Mouse (Mus musculus) cerebellum, postnatal 36 days (tissue): ENCODE results near the gene Dpy19l1.

ENCODE experiments used
- DNase-seq, 2 experiments: peaks; one replicate each; pipeline ENCODE4 v3.0.0; 2021 to 2022; ENCODE audit warnings: mixed read lengths in 2 of 2

Dpy19l1 gene

DNA sequence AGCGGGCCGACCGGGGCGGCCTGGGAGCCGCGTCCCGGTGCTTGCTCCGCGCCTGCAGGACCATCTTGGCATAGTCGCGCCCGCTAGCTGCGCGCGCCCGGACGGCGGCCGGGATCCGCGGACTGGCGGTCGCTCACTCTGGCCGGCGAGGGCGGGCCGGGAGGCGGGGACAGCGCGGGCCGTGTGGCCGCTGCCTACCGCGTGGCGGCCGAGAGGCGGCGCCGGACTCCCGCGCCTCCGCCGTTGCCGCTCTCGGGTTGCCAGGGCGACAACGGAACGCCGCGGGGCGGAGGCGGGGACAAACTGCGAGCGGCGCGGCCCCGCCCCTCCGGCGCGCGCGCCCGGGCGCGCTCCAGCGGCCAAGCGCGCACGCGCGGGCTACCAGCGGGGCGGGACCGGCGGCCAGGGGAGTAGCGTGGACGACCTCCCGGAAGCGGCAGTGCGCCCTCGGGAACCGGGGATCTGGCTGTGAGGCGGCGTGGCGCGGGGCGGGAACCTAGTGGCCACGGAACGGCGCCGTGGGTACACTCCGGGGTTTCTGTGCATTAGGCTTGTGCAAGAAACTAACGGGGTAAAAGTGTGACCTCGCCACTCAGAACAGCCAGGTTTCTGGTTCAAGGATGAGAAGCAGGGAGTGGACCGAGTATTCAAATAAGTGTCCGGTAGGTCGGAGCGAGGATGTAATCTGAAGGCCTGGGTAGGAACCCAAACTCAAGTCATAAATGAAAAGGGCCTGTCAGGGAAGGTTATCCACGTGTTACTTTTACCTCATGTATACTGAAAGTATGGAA, at the start of gene Dpy19l1:
Gene Dpy19l1, minus strand, starts transcription at position 74 of the 791 bp plus-strand sequence.
- DNase-seq, result peak; percentile 88 to 94

DNA sequence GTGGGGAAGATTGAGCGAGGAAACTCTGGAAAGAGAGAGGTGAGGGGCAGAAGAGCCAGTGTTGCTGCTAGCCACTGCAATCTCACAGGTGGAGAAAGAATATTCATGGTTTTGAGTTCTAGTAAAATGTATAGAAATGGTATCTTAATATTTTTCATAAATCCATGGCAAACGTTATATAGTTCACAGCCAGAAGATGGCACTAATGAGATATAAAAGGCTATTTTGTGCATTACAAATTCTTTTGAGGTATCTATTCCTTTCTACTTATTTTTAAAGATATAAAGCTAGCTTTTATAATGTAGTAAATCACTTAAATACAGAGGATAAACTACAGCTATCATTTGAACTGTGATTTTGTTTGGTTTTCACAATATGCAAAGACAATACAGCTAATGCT, 35.2 kb upstream of the Dpy19l1 start:
- no peak for DNase-seq

DNA sequence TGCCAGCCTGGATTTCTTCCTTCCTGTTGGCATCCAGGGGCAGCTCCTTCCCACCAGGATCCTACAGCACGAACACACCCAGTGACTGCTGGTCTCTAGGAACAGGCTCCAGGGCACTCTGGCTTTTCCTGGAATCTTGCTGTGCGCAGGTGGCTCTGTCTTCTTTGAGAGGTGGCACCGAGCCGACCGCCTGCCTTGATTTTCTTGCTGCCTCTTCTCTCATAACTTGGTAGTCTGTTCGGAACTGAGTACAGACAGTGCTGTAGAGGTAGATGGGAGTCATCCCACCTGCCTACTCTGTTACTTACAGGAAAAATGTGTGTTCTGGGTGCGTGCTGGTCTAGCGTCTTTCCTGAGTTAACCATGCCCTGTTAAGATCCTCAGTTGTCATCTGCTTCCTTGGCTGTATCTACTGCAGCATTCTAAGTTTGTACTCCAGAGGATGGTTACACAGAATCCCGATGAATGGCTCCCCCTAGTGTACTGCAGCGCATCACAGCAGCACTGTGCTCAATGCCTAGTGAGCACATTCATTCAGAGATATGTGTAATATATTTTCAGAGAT, 13.7 kb upstream of the Dpy19l1 start:
- DNase-seq, result peak; percentile 75 to 82

DNA sequence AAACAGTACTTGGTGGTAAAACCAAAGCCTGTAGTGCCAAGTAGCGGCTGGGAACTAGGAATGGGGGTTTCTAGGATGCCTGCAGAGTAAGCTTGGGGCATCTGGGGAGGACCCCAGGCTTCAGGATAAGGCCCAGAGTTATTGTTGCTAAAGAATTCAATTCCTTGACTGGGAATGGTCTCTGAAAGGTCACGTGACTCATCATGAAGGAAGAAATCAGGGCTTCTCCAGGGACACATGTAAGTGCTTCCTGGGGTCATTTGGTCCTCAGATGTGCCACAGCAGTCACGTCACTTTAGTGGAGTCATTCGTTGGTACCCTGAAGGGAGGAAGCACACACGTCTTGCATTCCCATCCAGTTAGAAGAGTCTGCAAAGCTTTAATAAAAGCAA, 11.1 kb upstream of the Dpy19l1 start:
- no peak for DNase-seq

DNA sequence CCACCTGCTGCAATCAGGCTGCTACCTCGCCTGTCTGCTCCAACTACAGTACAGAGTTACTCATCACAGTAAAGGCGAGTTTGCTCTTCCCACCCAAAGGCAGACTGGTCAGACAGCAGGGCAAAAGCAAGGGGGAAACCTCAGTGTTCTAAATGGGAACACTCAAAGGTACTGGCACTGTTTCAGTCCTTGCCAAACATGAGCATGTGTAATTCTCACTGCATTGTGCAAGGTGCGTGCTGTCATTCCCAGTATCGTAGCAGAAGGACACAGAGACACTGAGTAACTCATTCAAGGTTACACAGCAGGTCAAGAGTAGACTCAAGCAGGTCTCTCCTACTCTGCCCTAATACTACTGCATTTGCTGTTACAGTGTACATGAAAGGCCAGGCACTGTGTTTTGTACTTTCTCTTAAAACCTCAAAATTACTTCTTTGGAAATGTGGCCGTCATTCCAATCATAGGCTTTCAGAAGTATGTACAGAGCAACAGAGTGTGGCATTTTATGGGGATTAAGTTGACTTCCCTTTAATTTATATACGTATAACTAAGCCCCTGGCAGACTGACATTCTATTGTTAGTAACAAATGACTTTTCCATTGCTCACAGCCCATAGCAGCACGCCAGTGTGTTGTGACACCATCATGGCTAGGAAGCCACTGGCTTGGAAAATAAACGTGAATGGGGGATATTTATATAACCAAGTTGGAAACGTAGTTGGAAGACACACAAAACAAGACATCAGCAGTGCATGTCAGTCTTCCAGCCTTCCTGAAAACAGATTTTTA, 10.5 kb upstream of the Dpy19l1 start:
- no peak for DNase-seq

DNA sequence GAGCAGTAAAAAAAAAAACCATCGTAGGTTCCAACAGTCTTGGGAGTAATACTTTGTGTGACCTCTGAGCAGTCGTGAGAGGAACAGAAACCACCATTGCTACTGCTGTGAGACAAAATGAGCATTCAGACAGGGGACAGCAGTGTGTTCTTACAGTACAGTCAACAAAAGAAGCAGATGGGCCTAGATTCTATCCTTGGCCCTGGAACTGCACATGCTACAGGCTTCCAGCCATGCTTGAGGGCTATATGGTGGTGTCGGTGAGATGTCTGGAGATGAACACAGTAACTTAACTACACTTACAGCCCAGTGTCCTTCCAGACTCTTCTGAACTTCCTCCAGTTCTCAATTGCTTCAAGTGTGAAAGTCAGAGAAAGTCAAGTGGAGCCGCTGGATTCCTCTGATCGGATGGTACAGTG, 9.2 kb upstream of the Dpy19l1 start:
- no peak for DNase-seq

DNA sequence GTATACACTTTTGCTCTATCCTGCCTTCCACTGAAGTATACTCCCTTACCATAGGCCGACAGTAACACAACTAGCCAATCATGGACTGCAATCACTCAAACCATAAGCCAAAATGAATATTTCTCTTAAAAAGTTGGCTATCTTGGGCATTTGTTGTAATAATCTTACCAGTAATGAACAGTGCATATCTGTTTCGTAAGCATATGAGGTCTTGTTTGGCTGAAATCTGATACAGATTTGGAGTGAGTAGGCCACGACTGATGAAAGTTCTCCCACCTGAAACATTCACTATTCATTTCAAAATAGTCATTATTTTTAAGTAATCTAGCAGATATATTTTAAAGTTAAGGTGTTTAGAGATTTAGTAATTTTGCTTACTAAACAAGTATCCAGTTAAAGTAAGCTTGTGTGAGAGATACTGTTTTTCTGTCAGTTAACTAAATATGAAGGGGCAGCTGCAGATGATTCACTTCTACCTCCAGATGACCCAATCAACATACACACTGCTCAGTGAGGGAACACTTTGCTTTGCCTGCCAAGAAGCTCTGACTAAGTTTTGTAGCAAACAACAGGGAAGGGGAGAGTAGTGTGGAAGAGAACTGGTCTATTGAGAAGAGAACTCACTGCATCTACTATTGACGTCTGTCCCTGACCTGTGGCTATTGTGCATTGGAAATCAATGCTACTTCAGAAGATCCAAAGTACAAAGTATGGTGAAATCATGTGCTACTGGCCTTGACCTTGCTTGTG, 8.6 kb upstream of the Dpy19l1 start:
- DNase-seq, result no peak

DNA sequence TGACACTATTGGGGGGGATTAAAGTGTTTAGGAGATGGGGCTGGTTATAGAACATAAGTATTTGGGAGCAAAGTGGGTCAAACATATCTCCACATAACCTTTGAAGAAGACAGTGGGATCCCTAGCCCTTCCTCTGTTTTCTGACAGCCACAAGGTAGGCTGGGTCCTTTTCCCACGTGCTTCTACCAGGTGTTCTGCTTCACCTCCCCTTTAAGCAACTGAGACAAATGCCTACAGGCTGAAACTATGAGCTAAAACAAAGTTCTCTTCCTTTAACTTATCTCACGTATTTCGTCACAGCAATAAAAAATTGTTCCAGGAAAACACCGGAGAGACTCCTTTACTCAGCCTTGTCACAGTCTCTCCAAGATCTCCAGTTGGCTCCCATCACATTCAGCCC, 5.9 kb upstream of the Dpy19l1 start:
- no peak for DNase-seq

DNA sequence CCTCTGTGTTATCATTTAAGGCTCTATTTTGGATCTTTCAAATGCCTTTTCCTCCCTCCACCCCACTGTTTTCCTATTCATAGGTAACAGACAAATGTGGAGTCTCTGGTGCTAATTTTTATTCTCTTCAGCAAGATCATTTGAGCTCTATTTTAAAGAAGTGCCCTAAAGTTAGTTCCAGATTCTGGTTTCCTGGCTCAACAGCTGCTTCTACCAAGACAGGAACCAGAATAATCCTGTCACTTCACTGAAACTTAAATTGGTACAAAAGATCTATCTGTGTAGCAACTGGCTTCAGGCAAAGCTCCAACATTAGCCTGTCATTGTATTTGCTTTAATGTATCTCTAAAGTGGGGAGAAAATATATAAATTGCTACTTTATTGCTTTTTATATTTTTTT, 3.6 kb upstream of the Dpy19l1 start:
- no peak for DNase-seq

DNA sequence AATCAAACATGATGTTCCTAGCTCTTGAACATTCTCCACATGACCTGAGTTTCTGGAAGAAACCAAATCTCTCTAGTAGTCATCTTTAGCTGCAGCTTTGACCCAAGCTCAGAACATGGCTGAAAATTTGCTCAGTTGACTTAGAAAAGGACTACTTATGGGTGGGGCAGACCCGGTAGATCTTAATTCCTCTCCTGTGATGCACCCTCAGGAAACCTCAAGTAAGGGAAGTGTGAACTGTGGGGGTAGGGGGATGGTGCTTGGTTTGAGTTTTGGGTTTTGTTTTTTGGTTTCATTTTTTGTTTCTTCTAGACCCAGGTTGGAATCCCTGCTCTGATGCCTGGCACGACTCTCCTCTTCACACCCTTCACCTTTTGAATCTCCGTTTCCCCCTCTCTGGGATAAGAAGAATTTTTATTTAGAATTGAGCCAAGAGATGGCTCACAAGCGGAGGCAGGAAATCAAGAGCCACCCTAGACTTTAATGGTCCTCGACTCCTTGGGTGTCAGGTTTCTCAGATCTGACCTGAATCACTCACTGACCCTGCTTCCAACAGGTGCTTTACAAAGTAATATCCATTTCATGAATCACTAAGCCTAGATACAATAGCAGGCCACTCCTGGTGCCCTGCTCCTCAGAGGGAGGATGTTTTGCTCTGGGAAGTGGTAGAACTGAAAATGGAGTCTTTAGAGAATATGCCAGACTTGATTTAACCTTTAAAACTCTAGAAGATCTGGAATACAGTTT, 2.2 kb upstream of the Dpy19l1 start:
- no peak for DNase-seq

DNA sequence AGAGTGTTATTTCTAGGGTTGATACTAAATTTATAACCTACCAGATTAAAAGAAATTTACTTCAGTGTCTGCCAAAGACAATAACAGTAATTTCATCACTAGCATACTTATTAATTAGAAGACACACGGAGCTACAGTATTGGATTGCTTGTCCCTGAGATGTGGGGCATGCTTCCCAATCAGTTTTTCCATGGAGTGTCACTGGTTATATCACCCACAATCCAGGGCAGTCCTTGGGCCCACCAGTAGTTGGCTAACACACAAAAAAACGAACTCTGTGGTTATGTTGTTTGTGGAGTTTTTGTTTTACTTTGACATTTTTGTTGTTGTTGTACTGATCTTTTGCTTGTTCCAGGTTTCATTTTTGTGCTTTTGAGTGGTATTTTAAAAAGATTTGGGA, 1.4 kb upstream of the Dpy19l1 start:
- no peak for DNase-seq

DNA sequence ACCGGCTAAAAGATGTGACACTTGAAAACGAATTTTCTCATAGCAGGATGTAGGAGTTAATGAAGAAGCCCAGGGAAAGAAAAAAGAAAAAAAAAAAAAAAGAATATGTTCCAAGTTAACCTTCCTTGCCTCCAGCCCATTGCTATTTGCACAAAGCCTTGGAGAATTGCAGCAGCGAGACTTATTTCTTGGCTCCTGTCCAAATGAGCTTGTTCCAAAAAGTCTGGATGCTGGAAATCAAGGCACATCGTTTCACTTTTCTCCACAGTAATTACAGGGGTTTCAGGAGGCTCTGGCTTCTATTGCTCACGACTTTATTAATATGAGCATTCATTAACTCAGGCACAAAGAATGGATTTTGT, 899 bp upstream of the Dpy19l1 start:
- no peak for DNase-seq

DNA sequence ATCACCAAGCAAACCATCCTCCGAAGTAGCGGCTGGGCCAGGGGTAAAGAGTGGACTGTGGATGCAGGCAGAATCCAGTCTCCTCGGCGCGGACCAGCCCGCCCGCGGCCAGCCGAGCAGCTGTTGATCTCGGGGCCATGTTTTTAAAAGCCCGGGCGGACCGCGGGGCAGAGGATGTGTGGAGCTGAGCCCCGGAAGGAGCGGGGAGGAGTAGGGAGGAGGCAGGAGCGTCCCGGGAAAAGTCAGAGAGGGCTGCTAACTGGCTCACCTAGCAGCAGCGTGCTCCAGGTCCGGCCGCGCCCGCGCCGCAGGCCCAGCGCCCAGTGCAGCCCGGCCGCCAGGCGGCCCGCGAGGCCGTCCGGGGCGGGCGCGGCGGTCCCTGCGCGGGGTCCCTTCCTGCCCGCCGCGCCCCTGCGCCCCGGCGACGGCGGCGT, 352 bp downstream of the Dpy19l1 start:
- peak; percentile 40 to 47 for DNase-seq

DNA sequence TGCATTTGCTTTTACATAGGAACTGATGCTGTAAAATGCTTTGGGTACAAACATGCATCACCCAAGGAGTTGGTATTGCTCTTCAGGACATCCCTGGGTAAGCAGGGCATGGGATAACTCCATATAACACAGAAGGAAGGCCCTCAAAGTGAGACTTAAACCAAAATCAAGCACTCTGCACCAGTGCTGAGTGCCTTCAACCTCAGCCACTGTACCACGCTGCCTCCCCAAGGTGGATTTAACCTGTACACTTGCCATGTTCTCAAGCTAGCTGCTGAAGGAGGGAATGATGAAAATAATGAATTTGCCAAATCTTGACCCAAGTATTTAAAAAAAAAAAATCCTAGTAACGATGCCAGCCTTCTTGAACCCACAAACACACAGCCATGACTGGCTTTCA, 1.3 kb downstream of the Dpy19l1 start:
- DNase-seq, result peak in 1 of 2 experiments; percentile 15

DNA sequence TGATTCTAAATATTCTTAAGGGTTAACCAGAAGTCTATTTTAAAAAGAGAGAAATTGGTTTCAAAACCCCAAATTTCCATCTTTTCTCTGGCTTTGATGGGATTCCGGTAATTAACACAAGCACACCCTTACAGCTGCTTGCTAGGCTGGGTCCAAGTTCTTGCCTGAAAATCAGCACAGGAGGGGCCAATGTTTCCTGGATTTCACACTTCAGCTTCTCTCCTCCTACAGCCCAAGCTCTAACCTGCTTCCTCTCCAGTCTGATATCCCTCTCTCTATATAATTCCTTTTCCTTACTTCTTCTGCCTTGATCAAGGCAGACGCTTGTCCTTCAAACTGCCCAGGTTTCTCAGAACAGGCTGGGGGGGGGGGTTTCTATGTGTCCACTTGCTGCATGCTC, 6.7 kb downstream of the Dpy19l1 start:
- DNase-seq, result no peak

DNA sequence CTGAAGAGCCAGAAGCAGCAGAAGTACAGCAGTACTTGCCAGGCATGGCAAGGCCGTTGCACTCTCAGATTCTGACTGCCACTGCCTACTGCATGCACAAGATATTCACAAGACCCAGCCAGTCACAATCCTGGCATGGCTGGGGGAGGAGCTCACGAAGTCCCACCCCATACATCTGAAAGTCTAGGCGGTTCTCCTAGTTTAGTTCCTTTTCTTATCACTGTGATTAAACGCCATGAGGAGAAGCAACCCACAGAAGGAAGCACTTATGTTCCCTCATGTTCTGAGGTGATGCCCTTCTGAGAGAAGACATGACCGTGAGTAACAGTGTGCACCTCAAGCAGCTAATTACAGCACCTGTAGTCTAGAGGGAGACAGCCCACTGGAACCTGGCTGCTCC, 12.4 kb downstream of the Dpy19l1 start:
- DNase-seq, result no peak

DNA sequence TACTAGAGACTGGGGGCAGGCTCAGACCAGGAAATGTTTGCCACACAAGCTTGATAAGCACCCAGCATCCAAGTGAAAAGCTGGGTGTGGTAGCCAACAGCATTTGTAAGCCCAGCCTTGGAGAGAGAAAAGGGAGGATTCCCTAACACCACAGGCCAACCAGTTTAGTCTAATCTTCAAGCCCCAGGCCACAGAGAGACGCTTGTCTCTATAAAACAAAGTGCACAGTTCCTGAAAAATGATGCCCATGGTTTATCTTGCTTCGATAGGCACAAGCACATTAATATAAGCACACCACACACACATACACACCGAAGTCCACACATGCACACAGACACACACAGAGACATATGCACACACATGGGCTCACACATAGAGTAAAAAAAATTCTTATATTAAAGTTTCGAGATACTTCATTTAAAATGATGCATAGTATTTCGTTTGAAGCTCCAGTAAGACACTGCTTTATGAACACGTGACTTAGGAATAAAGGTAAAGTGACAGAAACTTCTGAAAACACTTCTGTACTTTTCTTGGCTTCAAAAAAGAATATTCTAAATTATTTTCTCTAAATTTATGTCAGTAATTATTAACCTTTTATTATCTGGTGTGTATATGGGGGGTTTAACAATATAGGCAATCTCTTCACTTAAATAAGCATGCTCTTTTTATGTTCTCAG, 14.4 kb downstream of the Dpy19l1 start:
- no peak for DNase-seq

DNA sequence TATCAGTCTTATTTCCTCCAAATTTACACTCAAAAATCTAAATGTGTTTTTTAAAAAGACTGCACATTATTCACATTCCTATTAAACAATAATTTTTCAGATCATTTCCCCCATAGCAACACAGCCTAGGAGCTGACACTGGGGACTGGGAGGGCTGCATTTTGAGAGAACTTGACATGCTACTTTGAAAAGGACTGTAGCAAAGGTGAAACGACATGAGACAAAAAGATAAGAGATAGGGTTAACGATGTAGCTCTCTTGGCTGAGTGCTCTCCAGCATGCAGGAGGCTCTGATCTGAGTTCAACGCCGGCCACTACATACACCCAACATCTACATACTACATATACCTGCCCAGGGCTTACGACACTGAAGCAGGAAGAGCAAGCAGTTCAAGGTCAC, 20.6 kb downstream of the Dpy19l1 start:
- DNase-seq, result no peak

DNA sequence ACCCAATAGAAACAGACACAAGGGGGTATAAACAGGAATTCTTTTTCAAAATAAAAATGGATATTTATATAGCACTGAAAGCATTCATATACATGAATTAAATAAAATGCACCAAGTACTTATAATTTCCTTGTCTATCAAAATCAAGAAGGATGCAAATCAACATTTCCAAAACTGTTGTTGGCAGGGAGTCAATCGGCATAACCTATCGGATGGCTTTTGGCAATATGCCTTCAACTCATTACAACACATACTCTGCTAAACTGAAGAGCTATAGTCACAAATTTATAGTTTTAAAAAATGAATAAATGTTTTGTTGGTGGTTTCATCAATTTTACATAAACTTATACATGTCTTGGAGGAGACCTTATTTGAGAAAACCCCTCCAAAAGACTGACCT, 25.7 kb downstream of the Dpy19l1 start:
- DNase-seq, result no peak

DNA sequence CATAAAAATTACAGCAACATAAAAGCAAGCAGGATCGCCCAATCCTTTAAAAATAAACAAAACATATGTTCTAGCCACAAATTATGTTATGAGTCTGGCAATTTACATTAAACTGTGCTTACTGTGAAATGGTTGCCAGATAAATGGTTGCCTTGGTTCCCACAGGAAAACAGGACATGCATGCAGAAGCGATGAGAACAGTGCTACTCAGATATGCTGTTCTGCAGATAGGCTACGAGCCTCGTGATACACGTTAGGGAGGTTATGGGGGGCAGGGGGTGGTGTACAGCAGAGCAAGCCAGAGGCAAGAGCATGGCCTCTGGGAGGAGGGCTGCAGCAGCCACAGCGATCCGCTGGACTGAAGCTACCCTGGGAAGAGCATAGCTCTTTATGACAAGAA, 29.1 kb downstream of the Dpy19l1 start:
- DNase-seq, result no peak

DNA sequence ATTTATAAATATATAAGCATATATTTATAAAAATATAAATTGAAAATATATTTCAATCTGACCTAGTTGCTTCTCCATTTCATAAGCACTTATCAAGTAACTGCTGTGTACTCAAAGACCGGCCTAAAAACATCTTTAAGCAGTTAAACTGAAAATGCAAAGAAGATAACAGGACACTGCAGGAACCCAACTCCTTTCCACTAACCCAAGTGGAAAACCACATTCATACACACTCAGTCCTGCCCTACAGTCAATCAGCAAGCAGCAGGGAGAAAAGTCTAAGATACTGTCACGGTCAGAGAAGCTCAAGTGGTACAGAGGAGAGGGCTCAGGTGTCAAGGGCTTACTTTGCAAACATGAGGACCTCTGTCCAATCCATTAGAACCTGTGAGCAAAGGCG, 30.4 kb downstream of the Dpy19l1 start:
- DNase-seq, result no peak

DNA sequence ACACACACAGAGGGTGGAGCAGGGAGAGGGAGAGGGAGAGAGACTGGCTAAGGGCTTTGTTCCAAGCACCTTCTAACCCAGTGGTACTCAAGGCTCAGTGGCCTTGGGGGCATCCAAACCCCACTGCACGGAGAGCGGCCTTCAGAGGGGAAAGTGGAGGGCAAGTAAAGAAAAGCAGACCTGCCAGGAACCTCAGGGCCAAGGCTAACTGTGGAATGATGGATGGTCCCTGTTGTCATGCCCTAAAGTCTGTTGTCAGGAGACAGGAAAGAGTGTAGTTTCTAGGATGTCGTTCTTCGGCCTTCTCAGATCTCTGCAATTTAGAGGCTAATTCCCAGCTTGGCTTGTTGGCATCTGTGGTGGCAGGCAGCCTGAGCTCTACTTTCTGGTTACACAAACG, 32.8 kb downstream of the Dpy19l1 start:
- no peak for DNase-seq
